Mouse (Mus musculus): ENCODE measurements at regions not wholly inside any gene's neighbourhood (a gene's known extent, or its start where the extent isn't known, plus 50 kb on each side); places are given as distances from the start of the nearest gene placed in this dataset.
A peak's percentile ranks its signal among the peaks of the same experiment; 100 is the strongest.

DNA sequence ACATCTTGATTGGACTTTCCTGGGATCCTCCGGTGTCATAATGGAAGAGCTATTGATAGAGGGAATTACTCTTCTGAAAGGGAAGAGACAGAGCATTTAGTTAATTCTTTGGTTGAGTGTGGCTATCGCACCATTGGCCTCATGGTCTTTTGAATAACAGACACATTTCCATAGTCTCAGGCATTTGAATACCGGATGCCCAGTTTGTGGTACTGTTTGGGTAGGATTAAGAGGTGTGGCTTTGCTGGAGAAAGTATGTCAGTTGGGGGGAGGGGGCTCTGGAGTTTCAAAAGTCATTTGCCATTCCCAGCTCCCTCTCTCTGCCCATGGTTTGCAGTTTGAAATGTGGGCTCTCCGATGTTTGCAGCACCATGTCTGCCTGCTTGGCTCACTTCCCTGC is 139.4 kb upstream of the Smim15 start:
- no peak for DNase-seq (ENCODE audit: low spot score in 2 of 2)

DNA sequence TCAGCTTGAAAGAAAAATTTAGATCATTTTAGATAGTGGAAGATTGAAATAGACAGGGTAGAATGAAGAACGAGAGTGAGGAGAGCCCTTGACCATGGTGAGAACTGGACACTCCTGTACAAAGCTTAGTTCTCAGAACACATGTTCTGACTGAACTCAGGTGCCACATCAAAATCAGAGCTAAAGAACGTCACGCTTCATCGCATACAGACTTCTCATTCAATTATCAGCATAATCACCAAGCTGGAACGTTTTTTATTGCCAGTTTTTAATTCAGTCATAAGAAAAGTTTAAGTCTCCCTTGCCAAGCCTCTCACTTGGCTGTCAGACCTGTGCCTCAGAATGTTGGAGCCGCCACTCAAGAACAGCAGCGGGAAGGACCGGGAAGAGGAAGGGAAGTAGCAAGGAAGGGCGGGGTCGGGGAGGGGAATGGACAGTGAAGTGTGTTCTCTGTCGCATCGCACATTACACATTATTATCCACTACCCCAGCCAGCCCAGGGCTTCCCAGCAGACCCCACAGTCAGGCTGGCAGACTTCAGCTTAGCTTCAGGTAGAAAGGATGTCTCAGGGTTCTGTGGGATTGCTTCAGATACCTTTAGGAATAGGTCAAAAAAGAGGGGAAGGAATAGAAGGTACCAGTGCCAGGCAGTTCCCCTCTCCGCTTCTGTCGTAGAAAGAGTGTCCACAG is 140.1 kb upstream of the Smim15 start:
- no peak for DNase-seq (ENCODE audit: low spot score in 2 of 2)

GRCm38 (mm10) chr13:107903150-107903959 is 140.9 kb upstream of the Smim15 start:
- DNase-seq (ENCODE audit: low spot score in 2 of 2) = no peak

DNA sequence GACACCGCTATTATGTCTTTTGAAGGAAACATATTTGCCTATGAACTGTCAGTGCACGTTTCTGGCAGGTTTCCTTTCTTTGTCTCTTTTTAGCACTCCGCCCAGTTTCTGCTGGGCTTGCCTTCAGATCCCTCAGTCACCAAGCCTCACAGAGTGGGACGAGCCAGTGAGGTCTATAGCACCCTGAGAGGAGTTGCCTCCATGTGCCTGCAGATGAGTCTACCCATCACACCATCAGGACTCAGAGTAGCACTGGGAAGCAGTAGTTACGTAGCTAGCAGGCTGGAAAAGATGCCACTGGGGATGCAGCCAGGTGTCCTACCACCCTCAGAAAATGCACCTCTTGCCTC is 141.5 kb upstream of the Smim15 start:
- no peak for DNase-seq (ENCODE audit: low spot score in 2 of 2)

DNA sequence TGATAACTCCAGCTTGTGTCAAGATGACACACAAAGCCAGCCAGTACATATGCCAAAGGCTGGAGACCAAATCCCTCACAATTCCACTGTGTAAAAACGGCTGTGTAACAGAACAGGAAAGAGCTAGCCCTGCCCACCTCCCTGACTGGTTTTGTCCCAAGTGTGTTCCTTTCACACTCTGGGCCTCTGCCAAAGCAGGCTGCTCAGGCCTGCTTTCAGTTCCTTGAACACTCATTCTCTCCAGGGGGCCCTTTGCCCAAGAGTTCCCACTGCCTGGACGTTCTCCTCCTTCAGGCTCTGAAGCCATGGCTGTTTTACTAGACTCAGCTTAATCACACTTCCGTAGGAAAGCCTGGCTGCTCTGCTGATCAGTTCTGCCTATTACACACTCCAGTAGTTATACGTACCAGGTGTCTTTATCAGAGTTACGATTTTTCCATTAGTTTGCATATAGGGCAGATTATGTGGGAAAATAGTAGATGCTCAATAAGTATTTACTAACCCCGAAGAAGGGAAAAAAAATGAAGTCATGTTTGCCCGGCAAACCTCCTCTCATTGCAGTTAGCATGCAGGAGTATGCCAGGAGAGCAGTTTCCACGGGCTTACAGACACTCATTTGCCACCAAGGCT is 144.5 kb upstream of the Smim15 start:
- DNase-seq (ENCODE audit: low spot score in 2 of 2) = no peak

DNA sequence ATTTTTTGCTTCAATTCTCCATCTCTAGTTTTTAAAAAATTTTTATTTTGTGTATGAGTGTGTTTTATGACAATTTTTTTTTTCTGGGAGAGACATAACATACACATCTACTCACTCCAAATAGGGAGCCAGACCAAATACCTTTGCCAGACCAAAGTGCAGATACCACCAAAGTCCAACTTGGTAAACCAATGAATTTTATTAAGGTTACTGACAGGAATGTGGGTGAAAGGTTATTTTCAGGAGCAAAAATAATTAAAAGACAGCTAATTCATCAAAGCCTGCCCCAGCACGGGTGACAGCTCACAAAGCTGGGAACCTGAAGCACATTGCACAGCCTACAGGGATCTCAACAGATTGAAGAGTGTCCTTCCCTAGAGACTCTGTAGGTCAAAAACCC is 146.6 kb upstream of the Smim15 start:
- no peak for DNase-seq (ENCODE audit: low spot score in 2 of 2)

- no peak for DNase-seq (ENCODE audit: low spot score in 2 of 2)
Measured at GRCm38 (mm10) chr13:107897184-107897583, 147.1 kb upstream of the Smim15 start.

DNA sequence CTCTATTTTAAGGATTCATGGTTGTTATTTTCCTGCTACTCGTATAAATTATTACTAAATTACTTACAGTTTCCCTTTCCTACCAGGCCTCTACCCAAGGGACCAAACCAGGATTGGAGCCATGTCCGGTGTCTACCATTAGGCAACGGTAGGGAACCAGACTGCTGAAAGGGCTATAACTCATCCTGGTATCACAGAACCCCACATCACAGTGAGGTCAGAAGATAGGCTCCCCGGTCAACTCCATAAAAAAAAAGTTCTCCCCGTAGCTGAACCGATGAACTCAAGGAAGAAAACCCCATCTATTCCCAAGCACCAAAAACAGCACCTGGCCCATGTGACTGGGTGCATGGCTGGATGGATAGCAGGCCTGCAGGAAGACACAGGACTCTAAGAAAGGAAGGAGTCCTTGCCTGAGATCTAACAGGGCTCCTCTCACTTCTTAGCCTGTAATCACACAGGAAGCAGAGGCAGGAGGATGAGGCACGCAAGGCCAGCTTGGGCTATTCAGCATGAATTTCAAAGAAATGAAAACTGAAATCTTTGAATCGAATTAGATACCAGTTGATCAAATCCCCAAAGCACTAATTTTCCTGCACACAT is 150.6 kb upstream of the Smim15 start:
- no peak for DNase-seq (ENCODE audit: low spot score in 2 of 2)

GRCm38 (mm10) chr13:107893081-107893480 is 151.2 kb upstream of the Smim15 start:
- no peak for DNase-seq (ENCODE audit: low spot score in 2 of 2)

DNA sequence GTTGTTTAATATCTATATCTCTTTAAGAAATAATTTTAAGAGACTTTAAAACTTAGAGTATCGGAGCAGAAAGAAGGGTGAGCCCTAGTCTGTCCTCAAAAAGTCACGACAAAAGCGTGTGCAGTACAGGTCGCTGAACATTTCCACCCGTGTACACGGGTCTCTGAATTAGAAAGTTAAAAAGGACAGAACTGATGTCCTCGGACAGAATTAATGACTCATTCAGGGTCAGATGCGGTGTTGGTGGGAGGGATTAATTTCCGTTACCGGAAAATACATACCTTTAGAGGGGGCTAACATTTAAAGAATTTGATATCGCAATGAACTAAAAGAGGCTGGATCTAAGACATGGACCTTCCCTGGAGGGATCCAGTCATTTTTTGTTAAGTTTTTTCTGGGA is 152.3 kb upstream of the Smim15 start:
- DNase-seq (ENCODE audit: low spot score in 2 of 2) = no peak

GRCm38 (mm10) chr13:107890866-107891821 is 153.1 kb upstream of the Smim15 start:
- peak; percentile 64 to 75 for DNase-seq (ENCODE audit: low spot score in 2 of 2)

DNA sequence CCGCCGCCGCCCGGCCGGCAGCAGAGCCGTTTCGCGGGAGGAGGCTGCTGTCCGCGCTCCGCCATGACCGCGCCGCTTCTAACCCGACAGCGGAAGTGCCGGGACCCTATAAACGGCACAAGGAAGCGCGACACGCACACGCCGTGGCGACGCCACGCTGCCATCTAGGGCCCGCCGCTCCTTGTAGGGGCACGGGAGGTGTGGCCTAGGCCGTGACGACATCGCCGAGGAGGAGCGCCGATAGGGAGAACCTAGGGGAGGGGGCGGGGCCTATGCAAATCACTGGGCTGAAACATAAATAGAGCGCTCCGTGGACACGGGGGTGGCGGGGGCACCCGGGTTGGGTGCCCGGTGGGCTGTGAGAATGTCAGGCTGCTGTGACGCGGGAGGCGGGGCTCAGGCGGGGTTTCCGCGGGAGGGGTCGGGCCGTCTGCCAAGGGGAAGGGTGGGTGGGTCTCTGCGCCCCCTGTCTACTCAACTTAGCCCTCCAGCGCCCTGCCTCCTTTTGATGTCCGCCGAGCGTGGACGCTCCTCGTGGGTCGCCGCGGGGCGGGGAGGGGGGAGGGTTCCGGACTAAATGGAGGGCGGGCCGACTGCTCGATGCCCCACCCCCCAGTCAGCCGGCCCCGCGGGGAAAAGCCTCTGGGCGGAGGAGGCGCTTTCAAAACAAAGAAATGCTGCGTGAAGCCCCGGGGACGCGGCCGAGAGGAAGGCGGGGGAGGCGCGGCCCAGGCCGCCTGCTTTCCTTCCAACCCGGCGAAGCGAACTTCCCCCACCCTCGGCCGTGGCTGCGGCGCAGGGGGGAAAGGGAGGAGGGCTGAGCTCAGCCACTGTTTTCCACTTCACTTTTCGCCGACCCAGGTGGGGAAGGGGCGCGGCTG is 154.0 kb upstream of the Smim15 start:
- DNase-seq (ENCODE audit: low spot score in 2 of 2) = peak; percentile 98

GRCm38 (mm10) chr13:107889588-107889984 is 154.7 kb upstream of the Smim15 start:
- DNase-seq (ENCODE audit: low spot score in 2 of 2) = no peak

DNA sequence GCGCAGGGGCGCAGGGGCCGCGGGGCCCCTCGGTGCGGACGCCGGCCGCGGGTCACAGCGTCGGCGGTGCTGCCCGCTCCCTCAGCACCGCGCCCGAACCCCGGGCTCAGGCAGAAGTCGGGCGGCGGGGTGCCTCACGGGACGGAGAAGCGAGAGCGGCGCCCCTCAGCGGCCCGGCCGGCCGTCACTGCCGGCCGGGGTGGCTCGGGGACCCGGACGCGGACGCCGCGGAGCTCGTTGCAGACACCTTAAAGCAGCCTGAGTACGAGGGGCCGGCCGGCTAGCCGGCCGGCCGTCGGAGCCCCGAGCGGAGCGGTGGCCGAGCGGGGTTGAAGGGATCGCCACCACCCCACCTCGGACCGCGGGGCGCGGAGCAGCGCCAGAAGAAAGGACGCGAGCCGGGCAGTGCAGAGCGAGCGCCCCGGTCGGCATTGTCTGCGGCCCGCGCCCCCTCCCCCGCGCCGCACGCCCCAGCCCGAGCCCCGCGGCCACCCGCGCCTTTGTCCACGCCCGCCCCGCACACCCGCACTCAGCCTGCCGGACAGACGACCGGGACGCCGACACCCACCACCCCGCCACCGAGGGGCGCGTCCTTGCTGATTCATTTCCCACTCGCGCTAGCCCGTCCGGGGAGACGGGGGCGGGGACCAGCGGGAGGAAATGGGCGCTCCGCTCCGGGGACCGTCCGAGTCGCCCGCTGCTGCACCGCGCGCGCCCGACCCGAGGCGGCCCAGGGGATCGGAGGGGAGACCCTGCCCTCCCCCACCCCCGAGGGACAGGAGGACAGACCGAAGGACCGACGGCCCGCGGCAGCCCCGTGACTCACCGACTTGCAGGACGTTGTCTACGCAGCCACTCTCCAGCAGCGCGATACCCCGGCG is 155.4 kb upstream of the Smim15 start:
- peak; percentile 62 to 71 for DNase-seq (ENCODE audit: low spot score in 2 of 2)

DNA sequence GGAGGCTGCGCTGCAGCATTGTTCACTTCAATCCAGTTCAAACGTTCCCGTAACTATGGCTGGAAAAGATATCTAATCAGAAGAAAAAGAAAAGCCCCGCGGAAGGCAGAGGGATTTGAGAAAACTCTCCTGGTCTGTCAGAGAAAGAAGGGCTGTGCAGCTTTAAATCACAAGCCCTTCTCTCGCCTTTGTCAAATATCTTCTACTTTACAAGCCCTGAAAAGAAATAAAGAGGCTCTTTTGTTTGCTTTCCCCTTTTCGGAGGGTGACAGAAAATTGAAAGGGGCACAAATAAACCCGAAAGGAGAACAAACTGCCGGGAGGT is 156.1 kb upstream of the Smim15 start:
- DNase-seq (ENCODE audit: low spot score in 2 of 2) = no peak

GRCm38 (mm10) chr13:107887366-107888230 is 156.6 kb upstream of the Smim15 start:
- no peak for DNase-seq (ENCODE audit: low spot score in 2 of 2)

GRCm38 (mm10) chr13:107884836-107885235 is 159.4 kb upstream of the Smim15 start:
- no peak for DNase-seq (ENCODE audit: low spot score in 2 of 2)

- no peak for DNase-seq (ENCODE audit: low spot score in 2 of 2)
Measured at GRCm38 (mm10) chr13:107882337-107882736, 161.9 kb upstream of the Smim15 start.

All from layer of hippocampus, postnatal 10 days (tissue).